Mouse (Mus musculus) embryonic facial prominence, embryonic 11.5 days (tissue): ENCODE data around the gene Nudt10. TPM values are rescaled to one million over a fixed set of nuclear protein-coding genes. Genes with fewer than 3 reads are reported as not detected.
"Not testable (repeated sequence)": the region's sequence is repeated elsewhere in the genome, so short reads cannot be mapped to it uniquely, and the experiment has no call there.

Source experiments
- ATAC-seq: fragments of 200-750 bp; cut with Nextera tagmentation; replicated peaks from 2 replicates; pipeline ENCODE4 v1.8.0; 2017; ENCODE audit warnings: low read depth; ENCODE audit not compliant: insufficient number of reproducible peaks, low FRiP score, low TSS enrichment
- DNase-seq: peaks from one replicate; pipeline ENCODE4 v3.0.0-alpha.2; 2015; ENCODE audit warnings: low spot score
- H3K27ac ChIP-seq: fragments of 300-500 bp; sonication (generic); replicated peaks from 2 replicates; pipeline ENCODE4 v1.5.1; 2014; ENCODE audit warnings: mild to moderate bottlenecking, low read depth, low read length, control low read depth
- H3K27me3 ChIP-seq: fragments of 300-500 bp; sonication (generic); 2 replicates; pipeline ENCODE4 v1.6.1; 2014; ENCODE audit warnings: mild to moderate bottlenecking, low read length, moderate library complexity, mixed read lengths; ENCODE audit not compliant: control insufficient read depth, insufficient read depth
- H3K36me3 ChIP-seq: fragments of 300-500 bp; sonication (generic); replicated peaks from 2 replicates; pipeline ENCODE4 v1.6.1; 2014; ENCODE audit warnings: low read depth, mild to moderate bottlenecking, low read length, moderate library complexity, mixed read lengths; ENCODE audit not compliant: control insufficient read depth, insufficient read depth
- H3K4me1 ChIP-seq: fragments of 300-500 bp; sonication (generic); 2 replicates; pipeline ENCODE4 v1.6.1; 2014; ENCODE audit warnings: low read length, mixed read lengths; ENCODE audit not compliant: control insufficient read depth, insufficient read depth
- H3K4me2 ChIP-seq: fragments of 300-500 bp; sonication (generic); 2 replicates; pipeline ENCODE4 v1.6.1; 2014; ENCODE audit warnings: low read depth, mild to moderate bottlenecking, control low read depth, low read length, moderate library complexity
- H3K4me3 ChIP-seq: fragments of 300-500 bp; sonication (generic); 2 replicates; pipeline ENCODE4 v1.5.1; 2014; ENCODE audit warnings: low read depth, low read length, control low read depth
- H3K9ac ChIP-seq: fragments of 300-500 bp; sonication (generic); replicated peaks from 2 replicates; pipeline ENCODE4 v1.6.1; 2014; ENCODE audit warnings: mild to moderate bottlenecking, control low read depth, low read length
- H3K9me3 ChIP-seq: fragments of 300-500 bp; sonication (generic); replicated peaks from 2 replicates; pipeline ENCODE4 v1.6.1; 2016; ENCODE audit warnings: mild to moderate bottlenecking, low read length, inconsistent platforms, mixed read lengths; ENCODE audit not compliant: control insufficient read depth
- WGBS: fragments of 180-500 bp; shearing (Covaris S2); extraction: QIAGEN DNeasy Blood & Tissue Kit; methylation state at CpG from one replicate; pipeline ENCODE4 v1.1.7; 2014; 5-methylcytosine and 5-hydroxymethylcytosine counted together
- polyA plus RNA-seq: library from polyadenylated mRNA; unstranded; fragments of >200 nt; fragmentation: Nextera tagmentation; extraction: Ambion mirVana; gene quantifications from 2 replicates; pipeline ENCODE4 v1.2.1, GENCODE M21; 2014

Nudt10 gene
- 16.2 and 16.6 TPM in 2 replicates for polyA plus RNA-seq

- peak; percentile 89 for ATAC-seq
- 23% methylated on average over 10 of the region's 116 CpGs for WGBS
- not testable (repeated sequence) for H3K27me3 ChIP-seq, DNase-seq, H3K4me1 ChIP-seq, H3K9ac ChIP-seq, H3K27ac ChIP-seq, H3K36me3 ChIP-seq, H3K9me3 ChIP-seq
- H3K4me3 ChIP-seq: peak within 1 kb of the TSS; percentile 21
- H3K4me2 ChIP-seq: peak within 1 kb of the TSS; percentile 23
Observed at GRCm38 (mm10) chrX:6172823-6173640, at the start of gene Nudt10. Gene Nudt10, minus strand, starts transcription at chrX:6173015.

GRCm38 (mm10) chrX:6172136-6172822 is 536 bp downstream of the Nudt10 start:
- not testable (repeated sequence) for H3K4me1 ChIP-seq, H3K27me3 ChIP-seq, H3K4me2 ChIP-seq, H3K9me3 ChIP-seq, H3K36me3 ChIP-seq, H3K9ac ChIP-seq, DNase-seq, H3K27ac ChIP-seq
- 43% methylated on average over 1 of the region's 64 CpGs for WGBS
- peak; percentile 51 for ATAC-seq
- H3K4me3 ChIP-seq: peak overlapping the region; percentile 21

- Histone ChIP-seq H3K27me3 (no peaks in the 10 kb centered on the region), H3K9ac (no peak overlapping the region; the same call in 1 of the 2 replicates), H3K27ac (no peak overlapping the region), H3K4me2 (peak overlapping the region; percentile 23), H3K36me3 (no peaks in the 10 kb centered on the region), H3K9me3 (no peaks in the 10 kb centered on the region), H3K4me1 (no peaks in the 10 kb centered on the region), H3K4me3 (peak overlapping the region; percentile 14; the same call in 1 of the 2 replicates)
- ATAC-seq (no peak), DNase-seq (peak; percentile 15)
- WGBS: 29% methylated on average over 11 of the region's 12 CpGs
Observed at GRCm38 (mm10) chrX:6171718-6172117, 1.1 kb downstream of the Nudt10 start.

Other genes starting within 250 kb of the Nudt10 start
- gene Nudt11, start 125.6 kb downstream of the Nudt10 start, polyA plus RNA-seq: 9.1 and 10.9 TPM in 2 replicates
- 0.15 TPM in 1 of 2 replicates, not detected in the other for gene AU022751, start 89.6 kb downstream of the Nudt10 start, polyA plus RNA-seq
- 0.15 TPM in 1 of 2 replicates, not detected in the other for gene Bmp15, start 147.7 kb upstream of the Nudt10 start, polyA plus RNA-seq
- gene Shroom4, start 226.8 kb upstream of the Nudt10 start, polyA plus RNA-seq: 10.8 and 12.9 TPM in 2 replicates